Mouse (Mus musculus) right cerebral cortex, postnatal 10 days (tissue): Measurements from ENCODE around the gene Tomm34.

Experiments
- DNase-seq, 2 experiments: peaks; one replicate each; pipeline ENCODE4 v3.0.0; 2021; ENCODE audit warnings: low spot score in 2 of 2

Tomm34 gene

GRCm38 (mm10) chr2:164010944-164011343 lies 60.0 kb downstream of the Tomm34 start:
- no peak for DNase-seq

DNA sequence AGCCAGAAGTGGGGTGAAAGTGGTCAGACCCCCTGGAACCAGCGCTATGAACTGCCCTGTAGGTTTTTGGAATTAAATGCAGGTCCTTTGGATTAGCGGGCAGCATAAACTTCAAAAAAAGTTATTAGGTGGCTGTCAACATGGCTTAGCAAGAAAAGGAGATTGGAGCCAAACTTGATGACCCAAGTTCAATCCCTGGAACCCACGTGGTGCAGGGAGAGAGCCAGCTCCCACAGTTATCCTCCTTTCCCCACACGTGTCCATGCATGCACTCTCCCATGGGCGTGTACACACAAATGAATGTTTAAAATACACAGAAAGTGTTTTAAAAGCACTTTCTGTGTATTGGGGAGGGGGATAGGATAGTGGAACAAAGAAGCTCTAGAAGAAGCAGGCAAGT lies 60.5 kb downstream of the Tomm34 start:
- DNase-seq = no peak

DNA sequence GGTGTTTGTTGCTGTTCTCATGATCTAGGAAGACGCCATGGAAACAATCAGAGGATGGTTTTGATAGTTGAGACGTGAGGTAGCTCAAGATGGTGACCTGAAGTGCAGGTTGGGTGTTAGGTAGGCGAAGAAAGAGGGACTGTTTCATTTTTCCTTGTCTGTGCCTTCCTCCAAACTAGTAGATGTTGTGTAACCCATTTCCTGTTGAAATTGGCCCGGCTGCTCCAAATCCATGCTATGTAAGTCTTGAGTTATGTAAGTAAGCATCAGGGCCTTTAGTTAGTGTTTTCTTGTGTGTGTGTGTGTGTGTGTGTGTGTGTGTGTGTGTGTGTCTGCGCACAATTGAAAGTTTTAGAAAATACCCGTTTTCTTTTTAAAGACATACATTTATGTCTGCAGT lies 61.7 kb downstream of the Tomm34 start:
- no peak for DNase-seq

GRCm38 (mm10) chr2:164007987-164008545 lies 62.9 kb downstream of the Tomm34 start:
- no peak for DNase-seq

DNA sequence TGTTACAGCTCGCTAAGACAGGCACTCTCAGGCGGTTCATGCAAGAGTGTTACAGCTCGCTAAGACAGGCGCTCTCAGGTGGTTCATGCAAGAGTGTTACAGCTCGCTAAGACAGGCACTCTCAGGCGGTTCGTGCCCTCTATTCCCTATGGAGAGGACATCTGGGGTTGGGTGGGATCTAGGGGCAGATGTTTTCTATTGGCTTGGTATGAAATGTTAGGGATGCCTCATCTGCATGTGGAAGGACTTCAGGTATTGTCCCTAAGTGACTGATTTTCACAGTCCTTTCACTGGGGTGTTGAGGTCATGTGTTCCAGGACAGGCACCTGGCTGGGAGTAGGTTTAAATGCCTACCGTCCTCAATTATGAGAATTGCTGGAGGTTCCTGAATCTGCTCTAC lies 63.4 kb downstream of the Tomm34 start:
- DNase-seq = no peak

- DNase-seq = no peak
Observed at GRCm38 (mm10) chr2:164006932-164007331, 64.0 kb downstream of the Tomm34 start.

DNA sequence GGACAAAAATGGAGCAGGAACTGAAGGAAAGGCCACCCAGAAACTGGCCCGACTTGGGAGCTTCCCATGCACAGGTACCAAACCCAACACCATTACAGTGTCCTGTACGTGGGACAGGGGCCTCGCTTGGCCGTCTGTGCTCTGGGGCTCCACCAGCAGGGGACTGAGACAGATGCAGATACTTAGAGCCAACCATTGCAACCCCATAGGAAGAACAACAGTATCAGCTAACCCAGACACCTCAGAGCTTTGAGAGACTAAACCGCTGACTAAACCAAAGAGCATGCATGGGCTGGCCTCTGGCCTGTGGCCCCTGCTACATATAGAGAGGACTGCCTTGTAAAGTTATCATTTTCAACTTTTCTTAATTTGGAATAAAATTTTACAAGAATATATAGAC lies 66.5 kb downstream of the Tomm34 start:
- DNase-seq = no peak
